ENCODE assay signal across 23 mouse cellular contexts in the genomic region with DNA sequence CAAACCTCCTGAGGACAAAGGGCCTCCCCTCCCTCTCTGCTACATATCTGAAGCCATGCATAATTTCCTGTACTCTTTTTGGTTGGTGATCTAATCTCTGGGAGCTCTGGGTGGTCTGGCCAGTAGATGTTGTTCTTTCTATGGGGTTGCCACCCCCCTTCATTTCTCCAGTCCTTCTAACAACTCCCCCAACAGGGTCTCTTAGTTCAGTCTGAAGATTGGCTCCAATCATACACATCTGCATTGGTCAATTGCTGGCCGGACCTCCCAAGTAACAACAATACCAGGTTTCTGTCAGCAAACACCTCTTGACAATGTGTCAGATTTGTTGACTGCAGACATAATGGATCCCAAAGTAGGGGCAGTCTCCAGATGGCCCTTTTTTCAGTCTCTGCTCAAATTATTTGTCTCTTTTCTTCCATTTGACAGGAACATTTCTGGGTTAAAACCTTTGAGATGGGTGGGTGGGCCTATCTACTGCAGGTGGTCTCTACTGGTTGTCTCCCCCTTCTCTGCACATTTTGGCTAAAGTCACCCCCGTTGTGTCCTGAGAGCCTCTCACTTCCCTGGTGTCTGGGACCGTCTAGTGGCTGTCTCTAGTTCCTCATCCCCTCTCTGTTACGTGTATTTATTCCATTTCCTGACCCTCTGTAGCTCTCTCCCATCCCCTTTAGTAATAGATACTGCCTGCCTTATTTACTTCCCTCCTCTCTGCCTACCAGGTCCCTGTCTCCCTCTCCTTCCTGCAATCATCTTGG.
"Had no signal": no experiment of that assay in that cellular context is flagged by ENCODE, and none has a peak within 500 bp of the region (broad histone marks: within the 10 kb centered on the region; RNA-seq: fewer than 3 reads in every experiment).

No protein-coding gene starts in this region.

- H3K4me1 ChIP-seq: hindbrain, embryonic 13.5 days; hindbrain, embryonic 15.5 days; kidney, embryonic 15.5 days; limb, embryonic 13.5 days had no signal

- H3K27me3 ChIP-seq: heart, embryonic 12.5 days; hindbrain, embryonic 13.5 days; hindbrain, embryonic 15.5 days; kidney, embryonic 15.5 days; limb, embryonic 13.5 days had no signal

- H3K4me3 ChIP-seq: heart, embryonic 10.5 days; heart, embryonic 12.5 days; hindbrain, embryonic 13.5 days; hindbrain, embryonic 15.5 days; kidney, embryonic 15.5 days; limb, embryonic 13.5 days had no signal

- H3K4me2 ChIP-seq: heart, embryonic 12.5 days; hindbrain, embryonic 13.5 days; hindbrain, embryonic 15.5 days; kidney, embryonic 15.5 days; limb, embryonic 13.5 days had no signal

- H3K9me3 ChIP-seq: heart, embryonic 10.5 days; heart, embryonic 12.5 days; hindbrain, embryonic 13.5 days; hindbrain, embryonic 15.5 days; kidney, embryonic 15.5 days; limb, embryonic 13.5 days had no signal

- H3K9ac ChIP-seq: heart, embryonic 12.5 days; hindbrain, embryonic 13.5 days; hindbrain, embryonic 15.5 days; kidney, embryonic 15.5 days; limb, embryonic 13.5 days had no signal

- H3K27ac ChIP-seq: heart, embryonic 10.5 days; hindbrain, embryonic 13.5 days; hindbrain, embryonic 15.5 days; hindbrain, postnatal 0 days; kidney, embryonic 15.5 days; kidney, postnatal 0 days; limb, embryonic 13.5 days had no signal

- DNase-seq: gastrocnemius, postnatal 14 days; gastrocnemius, postnatal 36 days; heart, adult 18-20 months; heart, postnatal 10 days; heart, postnatal 36 days; kidney, adult 11 months; kidney, adult 2 months; kidney, adult 9 months; kidney, postnatal 14 days; kidney, postnatal 36 days; layer of hippocampus, adult 9-11 months; layer of hippocampus, postnatal 36 days; left cerebral cortex, postnatal 4 days had no signal

- H3K36me3 ChIP-seq: heart, embryonic 10.5 days; heart, embryonic 12.5 days; hindbrain, embryonic 13.5 days; hindbrain, embryonic 15.5 days; kidney, embryonic 15.5 days; limb, embryonic 13.5 days had no signal

- ATAC-seq: forebrain, embryonic 16.5 days; hindbrain, postnatal 0 days; intestine, embryonic 16.5 days had no signal
